Mouse (Mus musculus): ENCODE data around the gene Fam217a.
"Not testable (repeated sequence)": the region's sequence is repeated elsewhere in the genome, so short reads cannot be mapped to it uniquely, and the experiment has no call there.

Gene Fam217a

GRCm38 (mm10) chr13:34874736-34875135 is 49.4 kb downstream of the Fam217a start:
- DNase-seq (ENCODE audit: low spot score), result not testable (repeated sequence)

GRCm38 (mm10) chr13:34873801-34874681 is 50.1 kb downstream of the Fam217a start:
- peak; percentile 97 for DNase-seq (ENCODE audit: low spot score)

- peak; percentile 14 for DNase-seq (ENCODE audit: low spot score)
These were observed 59.5 kb downstream of the Fam217a start for GRCm38 (mm10) chr13:34864420-34865169.

- not testable (repeated sequence) for DNase-seq (ENCODE audit: low spot score)
These were observed 62.9 kb downstream of the Fam217a start for GRCm38 (mm10) chr13:34861166-34861565.
